10 mouse cellular contexts compared by ENCODE assay signal in the genomic region with DNA sequence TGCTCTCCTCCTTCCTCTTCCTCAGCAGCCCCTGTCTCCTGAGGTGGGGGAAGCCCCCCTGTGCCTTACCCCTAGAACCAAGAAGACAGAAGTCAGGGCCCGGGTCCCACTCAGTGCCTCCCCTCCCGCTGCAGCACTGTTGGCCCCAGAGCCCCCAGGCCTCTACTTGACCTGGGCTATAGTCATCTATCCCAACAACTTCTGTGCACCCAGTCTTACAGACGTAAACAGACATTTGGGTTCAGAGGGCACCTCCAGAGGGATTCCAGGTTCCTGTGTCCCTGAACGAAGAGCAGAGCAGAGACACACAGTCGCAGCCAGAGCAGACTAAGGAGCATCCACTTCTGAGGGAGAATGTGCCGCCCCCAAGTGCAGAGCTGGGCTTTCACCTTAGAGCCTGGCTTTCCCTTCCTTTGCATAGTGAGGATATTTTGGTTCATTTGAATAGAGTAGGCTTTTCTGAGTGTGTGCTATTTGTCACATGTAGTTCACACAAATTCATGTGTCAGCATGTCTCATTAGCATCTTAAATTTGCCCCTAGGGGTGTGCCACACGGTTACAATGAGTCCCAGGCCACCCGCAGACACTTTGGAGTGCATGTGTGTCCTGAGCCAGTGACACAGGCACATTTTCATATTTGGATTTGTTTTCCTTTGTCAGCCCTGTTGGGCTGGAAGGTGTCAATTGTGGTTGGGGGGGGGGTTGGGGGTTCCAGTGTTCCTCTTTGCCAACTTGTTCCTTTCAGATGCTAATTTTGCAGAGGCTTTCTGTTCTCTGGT. TPM values are rescaled to one million over a fixed set of nuclear protein-coding genes. Genes with fewer than 3 reads are reported as not detected.
DNase-seq lines count a peak whose midpoint lies in the region; ATAC-seq and TF ChIP-seq lines count a peak whose summit lies in the region.
"Had no signal": no experiment of that assay in that cellular context is flagged by ENCODE, and none has a peak within 500 bp of the region (broad histone marks: within the 10 kb centered on the region; RNA-seq: fewer than 3 reads in every experiment).

No protein-coding gene starts in this region.

- no peak for ATAC-seq in embryonic facial prominence, embryonic 14.5 days (ENCODE audit: low read depth)
- no peak for ATAC-seq in hindbrain, embryonic 15.5 days (ENCODE audit: low FRiP score, low read depth)
- ATAC-seq in midbrain, postnatal 0 days (ENCODE audit: low FRiP score), result no peak
- no peak for ATAC-seq in liver, embryonic 11.5 days (replicated peaks; ENCODE audit: low FRiP score)

- TF ChIP-seq CTCF in midbrain, postnatal 0 days (IDR thresholded peaks at IDR 0.05), result no peak

- 0 out of 2 replicates have a peak overlapping the region, but pooled peaks have one; percentile 19 for H3K9ac ChIP-seq in embryonic facial prominence, embryonic 14.5 days (ENCODE audit: low read depth, low read length)
- no peak overlapping the region for H3K9ac ChIP-seq in hindbrain, embryonic 15.5 days
- H3K9ac ChIP-seq in midbrain, postnatal 0 days (replicated peaks; ENCODE audit: low read length, poor library complexity, severe bottlenecking), result 0 out of 2 replicates have a peak overlapping the region, but pooled peaks have one; percentile 0
- H3K9ac ChIP-seq in liver, embryonic 11.5 days (ENCODE audit: low read depth, low read length), result no peak overlapping the region
- H3K9ac ChIP-seq: limb, embryonic 15.5 days had no signal

- peaks cover 16% of the 10 kb centered on the region; the same call in 1 of the 2 replicates for H3K27me3 ChIP-seq in heart, embryonic 10.5 days (ENCODE audit: insufficient read depth, poor library complexity, severe bottlenecking)
- H3K27me3 ChIP-seq in embryonic facial prominence, embryonic 14.5 days (replicated peaks; ENCODE audit: control insufficient read depth, insufficient read depth, low read length), result no peaks in the 10 kb centered on the region
- no peaks in the 10 kb centered on the region for H3K27me3 ChIP-seq in hindbrain, embryonic 15.5 days
- no peaks in the 10 kb centered on the region for H3K27me3 ChIP-seq in midbrain, postnatal 0 days (ENCODE audit: insufficient read depth, low read length)
- no peaks in the 10 kb centered on the region for H3K27me3 ChIP-seq in liver, embryonic 11.5 days (replicated peaks; ENCODE audit: control insufficient read depth, insufficient read depth, low read length)

- peaks cover 59% of the 10 kb centered on the region for H3K4me1 ChIP-seq in heart, embryonic 10.5 days
- peaks cover 43% of the 10 kb centered on the region for H3K4me1 ChIP-seq in embryonic facial prominence, embryonic 14.5 days (ENCODE audit: control insufficient read depth, insufficient read depth, low read length)
- peaks cover 77% of the 10 kb centered on the region for H3K4me1 ChIP-seq in hindbrain, embryonic 15.5 days (replicated peaks)
- peaks cover 41% of the 10 kb centered on the region for H3K4me1 ChIP-seq in midbrain, postnatal 0 days (ENCODE audit: insufficient read depth, low read length)
- peaks cover 16% of the 10 kb centered on the region for H3K4me1 ChIP-seq in liver, embryonic 11.5 days (replicated peaks; ENCODE audit: control insufficient read depth, insufficient read depth, low read length)

- no peak overlapping the region for H3K4me2 ChIP-seq in embryonic facial prominence, embryonic 14.5 days (ENCODE audit: low read depth, low read length)
- no peak overlapping the region for H3K4me2 ChIP-seq in hindbrain, embryonic 15.5 days
- H3K4me2 ChIP-seq in midbrain, postnatal 0 days (ENCODE audit: low read depth, low read length, poor library complexity, severe bottlenecking), result no peak overlapping the region
- H3K4me2 ChIP-seq in liver, embryonic 11.5 days, result no peak overlapping the region
- H3K4me2 ChIP-seq: limb, embryonic 15.5 days had no signal

- DNase-seq in heart, embryonic 10.5 days (ENCODE audit: low spot score), result no peak
- DNase-seq in heart, postnatal 36 days, result no peak
- DNase-seq in embryonic facial prominence, embryonic 14.5 days (ENCODE audit: low spot score), result no peak
- DNase-seq in midbrain, postnatal 0 days (ENCODE audit: low spot score), result no peak
- DNase-seq in gastrocnemius, postnatal 14 days, result no peak
- DNase-seq in adrenal gland, postnatal 25 days, result no peak
- no peak for DNase-seq in liver, embryonic 11.5 days (ENCODE audit: low spot score)
- DNase-seq: kidney, adult 8-10 months had no signal

- 50% methylated on average over 8 of the region's 8 CpGs for WGBS in heart, embryonic 10.5 days
- 40% methylated on average over 8 of the region's 8 CpGs for WGBS in embryonic facial prominence, embryonic 14.5 days
- WGBS in hindbrain, embryonic 15.5 days, result 22% methylated on average over 8 of the region's 8 CpGs
- 24% methylated on average over 8 of the region's 8 CpGs for WGBS in midbrain, postnatal 0 days
- WGBS in liver, embryonic 11.5 days, result 48% methylated on average over 8 of the region's 8 CpGs

- H3K4me3 ChIP-seq in heart, embryonic 10.5 days, result no peak overlapping the region
- no peak overlapping the region for H3K4me3 ChIP-seq in embryonic facial prominence, embryonic 14.5 days (ENCODE audit: low read depth, low read length)
- no peak overlapping the region for H3K4me3 ChIP-seq in hindbrain, embryonic 15.5 days
- H3K4me3 ChIP-seq in midbrain, postnatal 0 days (ENCODE audit: low read depth, low read length), result no peak overlapping the region
- H3K4me3 ChIP-seq in liver, embryonic 11.5 days (ENCODE audit: low read depth, low read length), result no peak overlapping the region
- H3K4me3 ChIP-seq: limb, embryonic 15.5 days had no signal

- peaks cover 29% of the 10 kb centered on the region for H3K36me3 ChIP-seq in heart, embryonic 10.5 days
- H3K36me3 ChIP-seq in embryonic facial prominence, embryonic 14.5 days (ENCODE audit: control insufficient read depth, insufficient read depth, low read length), result no peaks in the 10 kb centered on the region
- no peaks in the 10 kb centered on the region for H3K36me3 ChIP-seq in hindbrain, embryonic 15.5 days
- H3K36me3 ChIP-seq in midbrain, postnatal 0 days (ENCODE audit: insufficient read depth, low read length), result no peaks in the 10 kb centered on the region
- no peaks in the 10 kb centered on the region for H3K36me3 ChIP-seq in liver, embryonic 11.5 days (ENCODE audit: control insufficient read depth, insufficient read depth, low read length)
- H3K36me3 ChIP-seq: limb, embryonic 15.5 days had no signal

- H3K9me3 ChIP-seq in heart, embryonic 10.5 days, result no peaks in the 10 kb centered on the region
- H3K9me3 ChIP-seq in embryonic facial prominence, embryonic 14.5 days (ENCODE audit: control insufficient read depth, low read length), result no peaks in the 10 kb centered on the region
- H3K9me3 ChIP-seq in hindbrain, embryonic 15.5 days, result no peaks in the 10 kb centered on the region
- H3K9me3 ChIP-seq in midbrain, postnatal 0 days (ENCODE audit: low read length), result no peaks in the 10 kb centered on the region
- H3K9me3 ChIP-seq in liver, embryonic 11.5 days (ENCODE audit: control insufficient read depth, low read length), result no peaks in the 10 kb centered on the region
- H3K9me3 ChIP-seq: limb, embryonic 15.5 days had no signal

- intact Hi-C loops in heart, postnatal 36 days (cut with DNase I), result no loop called here
- intact Hi-C loops in gastrocnemius, postnatal 14 days (cut with DNase I; ENCODE audit: low total_unique reads), result no loop called here

- H3K27ac ChIP-seq in heart, embryonic 10.5 days, result 0 out of 2 replicates have a peak overlapping the region, but pooled peaks have one; percentile 42
- peak overlapping the region; percentile 36; the same call in 1 of the 2 replicates for H3K27ac ChIP-seq in embryonic facial prominence, embryonic 14.5 days (replicated peaks; ENCODE audit: low read depth, low read length)
- 0 out of 2 replicates have a peak overlapping the region, but pooled peaks have one; percentile 9 for H3K27ac ChIP-seq in hindbrain, embryonic 15.5 days (replicated peaks)
- no peak overlapping the region for H3K27ac ChIP-seq in midbrain, postnatal 0 days (ENCODE audit: low read depth, low read length)
- H3K27ac ChIP-seq in liver, embryonic 11.5 days (ENCODE audit: low read depth, low read length), result no peak overlapping the region
- H3K27ac ChIP-seq: limb, embryonic 15.5 days had no signal

RNA-seq across cellular contexts. Expression of gene Parvg, which starts 22.0 kb away (rescaled TPM):
- polyA plus RNA-seq in heart, embryonic 10.5 days (2016; fragmentation: Nextera tagmentation; extraction: Ambion mirVana), result 0.43 and 1.0 TPM in 2 replicates
- 1 to 10 TPM; 1.1 to 2.5 TPM for total RNA-seq in heart, postnatal 36 days (2021)
- 2.1 and 2.4 TPM in 2 replicates for polyA plus RNA-seq in embryonic facial prominence, embryonic 14.5 days (2014; fragmentation: Nextera tagmentation; extraction: Ambion mirVana)
- polyA plus RNA-seq in hindbrain, embryonic 15.5 days (2015; fragmentation: Nextera tagmentation; extraction: Ambion mirVana), result 1.0 and 1.8 TPM in 2 replicates
- 1.5 and 1.7 TPM in 2 replicates for total RNA-seq in midbrain, postnatal 0 days (2014; rRNA removed)
- 1.7 and 1.9 TPM in 2 replicates for polyA plus RNA-seq in midbrain, postnatal 0 days (2015; fragmentation: Nextera tagmentation; extraction: Ambion mirVana)
- 1 to 10 TPM; 1.2 to 1.5 TPM for total RNA-seq in gastrocnemius, postnatal 14 days (2021)
- 1.9 and 3.6 TPM in 2 replicates for total RNA-seq in adrenal gland, postnatal 25 days (2021)
- polyA plus RNA-seq in liver, embryonic 11.5 days (2014; fragmentation: Nextera tagmentation; extraction: Ambion mirVana), result 5.9 and 6.0 TPM in 2 replicates

Comparison
In these comparisons a context has a peak if more than half of its experiments do, and no peak if none do; other contexts are left out.
1. H3K27ac ChIP-seq: peak in heart, embryonic 10.5 days (single experiment), embryonic facial prominence, embryonic 14.5 days (single experiment) and hindbrain, embryonic 15.5 days (single experiment); none in midbrain, postnatal 0 days (single experiment) and liver, embryonic 11.5 days (single experiment).
2. H3K9ac ChIP-seq: peak in embryonic facial prominence, embryonic 14.5 days (single experiment) and midbrain, postnatal 0 days (single experiment); none in hindbrain, embryonic 15.5 days (single experiment) and liver, embryonic 11.5 days (single experiment).